Mouse (Mus musculus) left cerebral cortex, postnatal 14 days (tissue): ENCODE results near the gene Kcnt1. TPM values are rescaled to one million over a fixed set of nuclear protein-coding genes. Genes with fewer than 3 reads are reported as not detected.

Source experiments
- DNase-seq, 2 experiments: peaks; one replicate each; pipeline ENCODE4 v3.0.0; 2021 to 2022; ENCODE audit warnings: low spot score in 2 of 2, mixed read lengths in 1 of 2
- intact Hi-C: fragments of 180-260 bp; cut with DNase I; formaldehyde crosslinking; loops from one replicate; pipeline ENCODE4 v1.15.1; 2025
- total RNA-seq, 2 experiments: library from RNA; stranded (reverse); gene quantifications; 2 replicates each; pipeline ENCODE4 v1.2.3; 2021

Gene Kcnt1
- total RNA-seq, 2 experiments from 2014 or later, result 114 to 120 TPM

- intact Hi-C loops, result no loop called here
- DNase-seq, result no peak
Observed at GRCm38 (mm10) chr2:25940503-25940902, 77.0 kb downstream of the Kcnt1 start.

DNA sequence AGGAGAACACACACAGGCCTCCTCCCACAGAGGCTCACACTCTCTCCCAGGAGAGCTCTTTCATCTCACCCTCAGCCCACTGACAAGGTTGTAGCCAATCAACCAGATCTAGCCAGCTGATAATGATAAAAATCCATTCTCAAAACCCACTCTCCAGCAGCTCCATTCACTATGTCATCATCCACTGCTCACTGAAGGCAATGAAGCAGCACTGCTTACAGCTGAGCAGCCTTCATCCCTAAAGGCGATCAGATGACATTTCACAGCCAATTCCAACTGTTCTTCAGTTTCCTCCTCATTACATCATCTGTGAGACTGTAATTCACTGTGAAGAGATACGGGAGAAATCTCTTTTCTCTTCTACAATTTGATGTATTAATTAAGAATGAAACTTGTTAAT, 80.3 kb downstream of the Kcnt1 start:
- no peak for DNase-seq
- intact Hi-C loops, result no loop called here

- intact Hi-C loops, result no loop called here
Observed at GRCm38 (mm10) chr2:25947950-25948349, 84.4 kb downstream of the Kcnt1 start.

GRCm38 (mm10) chr2:25949291-25949690, 85.8 kb downstream of the Kcnt1 start:
- intact Hi-C loops, result no loop called here

More at GRCm38 (mm10) chr2:25947950-25948349, 84.4 kb downstream of the Kcnt1 start:
- DNase-seq, result no peak

More at GRCm38 (mm10) chr2:25949291-25949690, 85.8 kb downstream of the Kcnt1 start:
- no peak for DNase-seq

Other genes with a start within 250 kb of the Kcnt1 start
- gene Ccdc183, start 246.1 kb upstream of the Kcnt1 start, total RNA-seq, result not detected
- gene Tmem141, start 241.7 kb upstream of the Kcnt1 start, total RNA-seq, result 10 to 100 TPM; 27.2 to 27.7 TPM
- gene Fcna, start 235.7 kb upstream of the Kcnt1 start, total RNA-seq, result 1 to 10 TPM in 1 of 2 experiments, under 1 TPM in 1; 0.72 to 1.1 TPM
- gene Lcn8, start 210.6 kb upstream of the Kcnt1 start, total RNA-seq, result not detected
- gene Lcn5, start 205.8 kb upstream of the Kcnt1 start, total RNA-seq, result not detected
- gene Lcn6, start 186.9 kb upstream of the Kcnt1 start, total RNA-seq, result not detected
- not detected for gene Lcn10, start 181.0 kb upstream of the Kcnt1 start, total RNA-seq
- gene Obp2a, start 163.7 kb upstream of the Kcnt1 start, total RNA-seq, result not detected
- 10 to 100 TPM; 85.8 to 98.2 TPM for gene Bmyc, start 157.0 kb upstream of the Kcnt1 start, total RNA-seq
- not detected for gene Obp2b, start 126.7 kb upstream of the Kcnt1 start, total RNA-seq
- not detected for gene Lcn3, start 98.2 kb upstream of the Kcnt1 start, total RNA-seq
- gene Lcn11, start 86.7 kb upstream of the Kcnt1 start, total RNA-seq, result not detected
- gene Gm13539, start 81.5 kb upstream of the Kcnt1 start, total RNA-seq, result not detected
- not detected for gene Glt6d1, start 47.9 kb upstream of the Kcnt1 start, total RNA-seq
- gene Lcn9, start 40.6 kb upstream of the Kcnt1 start, total RNA-seq, result not detected
- gene Sohlh1, start 16.5 kb upstream of the Kcnt1 start, total RNA-seq, result not detected
- 100 to 1,000 TPM; 139 to 167 TPM for gene Camsap1, start 119.5 kb downstream of the Kcnt1 start, total RNA-seq
- gene Ubac1, start 158.0 kb downstream of the Kcnt1 start, total RNA-seq, result 10 to 100 TPM; 80.3 to 86.7 TPM